Mouse (Mus musculus) midbrain, embryonic 10.5 days (tissue): ENCODE results near the gene Eif3k. TPM values are rescaled to one million over a fixed set of nuclear protein-coding genes. Genes with fewer than 3 reads are reported as not detected.

Experiments
- DNase-seq: peaks from one replicate; pipeline ENCODE4 v3.0.0-alpha.2; 2017; ENCODE audit warnings: low spot score
- H3K27ac ChIP-seq: fragments of 300-500 bp; sonication (generic); replicated peaks from 2 replicates; pipeline ENCODE4 v1.5.1; 2016; ENCODE audit warnings: mild to moderate bottlenecking
- H3K27me3 ChIP-seq: fragments of 300-500 bp; sonication (generic); 2 replicates; pipeline ENCODE4 v1.6.1; 2016; ENCODE audit warnings: low read depth, mild to moderate bottlenecking; ENCODE audit not compliant: poor library complexity, severe bottlenecking
- H3K36me3 ChIP-seq: fragments of 300-500 bp; sonication (generic); 2 replicates; pipeline ENCODE4 v1.6.1; 2016; ENCODE audit warnings: mild to moderate bottlenecking, moderate library complexity
- H3K4me1 ChIP-seq: fragments of 300-500 bp; sonication (generic); 2 replicates; pipeline ENCODE4 v1.6.1; 2016
- H3K4me3 ChIP-seq: fragments of 300-500 bp; sonication (generic); 2 replicates; pipeline ENCODE4 v1.5.1; 2016; ENCODE audit warnings: mild to moderate bottlenecking, moderate library complexity
- H3K9me3 ChIP-seq: fragments of 300-500 bp; sonication (generic); replicated peaks from 2 replicates; pipeline ENCODE4 v1.6.1; 2016; ENCODE audit warnings: mild to moderate bottlenecking
- WGBS: fragments of 180-500 bp; shearing (Covaris S2); methylation state at CpG from one replicate; pipeline ENCODE4 v1.1.7; 2016; 5-methylcytosine and 5-hydroxymethylcytosine counted together
- polyA plus RNA-seq: library from polyadenylated mRNA; unstranded; fragments of >200 nt; fragmentation: Nextera tagmentation; extraction: Ambion mirVana; gene quantifications from 2 replicates; pipeline ENCODE4 v1.2.1, GENCODE M21; 2016

The Eif3k gene
- polyA plus RNA-seq, 1 experiment from 2014 or later, result 429 TPM

- Histone ChIP-seq H3K4me1 (peaks cover 50% of the 10 kb centered on the region), H3K27ac (no peak overlapping the region), H3K4me3 (no peak overlapping the region), H3K27me3 (no peaks in the 10 kb centered on the region), H3K9me3 (no peaks in the 10 kb centered on the region), H3K36me3 (peaks cover 62% of the 10 kb centered on the region)
- DNase-seq, result no peak
- WGBS, result 85% methylated on average over 4 of the region's 4 CpGs
These were observed 40.5 kb downstream of the Eif3k start for GRCm38 (mm10) chr7:28941129-28941528.

DNA sequence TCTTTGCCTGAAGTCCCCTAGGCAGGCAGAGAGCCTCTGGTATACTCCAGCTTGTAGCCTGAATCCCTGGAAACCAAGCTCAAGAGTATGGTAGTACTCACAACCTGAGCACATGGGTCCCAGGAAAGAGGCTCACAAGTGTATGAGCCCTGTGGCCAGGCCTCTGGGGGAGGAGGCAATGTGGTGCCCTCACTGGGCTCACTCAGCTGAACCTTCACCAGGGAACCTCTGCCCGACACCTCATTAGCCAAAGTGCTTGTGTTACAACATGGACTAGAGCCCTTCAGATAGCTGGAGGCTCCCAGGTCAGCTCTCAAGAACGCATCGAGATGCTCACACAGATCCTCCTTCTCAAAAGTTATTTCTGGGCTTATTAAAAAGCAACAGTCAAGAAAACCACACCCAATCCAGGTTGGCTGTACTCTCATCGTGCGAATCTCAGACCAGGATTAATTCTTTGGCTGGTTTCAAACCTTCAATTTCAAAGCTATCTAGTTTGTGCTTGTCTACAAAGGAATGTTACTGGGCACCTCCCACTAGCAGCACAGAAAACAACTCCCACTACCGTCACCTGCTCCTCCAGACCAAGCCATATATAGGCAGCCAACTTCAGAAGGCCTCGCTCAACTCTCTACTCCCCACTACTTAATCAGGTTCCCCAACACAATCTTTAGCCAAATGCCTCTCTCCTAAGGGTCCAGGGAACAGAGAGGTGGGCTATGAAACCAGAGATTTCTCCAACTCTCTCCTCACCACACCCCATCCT, 42.1 kb downstream of the Eif3k start:
- no peak overlapping the region for H3K4me3 ChIP-seq
- H3K36me3 ChIP-seq, result peaks cover 75% of the 10 kb centered on the region
- no peaks in the 10 kb centered on the region for H3K27me3 ChIP-seq
- no peak overlapping the region for H3K27ac ChIP-seq
- no peak for DNase-seq
- WGBS, result 92% methylated on average over 7 of the region's 7 CpGs
- H3K9me3 ChIP-seq, result no peaks in the 10 kb centered on the region
- peaks cover 34% of the 10 kb centered on the region for H3K4me1 ChIP-seq

DNA sequence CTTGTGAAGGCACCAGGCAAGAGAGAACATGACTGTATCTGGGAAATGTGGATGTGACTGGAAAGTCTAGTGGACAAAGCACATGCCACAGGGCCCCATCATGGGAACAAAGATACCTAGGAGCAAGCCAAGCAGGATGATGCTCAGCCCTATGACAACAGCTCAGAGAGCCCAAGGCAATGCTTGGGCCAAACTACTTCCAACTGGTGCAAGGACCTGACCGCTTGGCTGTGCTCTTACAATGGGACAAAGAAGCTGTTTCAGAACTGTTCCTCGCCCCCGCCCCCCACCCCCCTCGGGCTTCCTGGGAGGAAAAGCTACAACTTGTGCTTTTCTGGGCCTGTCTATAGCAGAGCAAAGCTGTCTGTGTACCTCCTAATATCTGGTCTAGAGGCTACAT, 43.0 kb downstream of the Eif3k start:
- H3K27ac ChIP-seq, result 0 out of 2 replicates have a peak overlapping the region, but pooled peaks have one; percentile 23
- H3K36me3 ChIP-seq, result peaks cover 81% of the 10 kb centered on the region
- H3K27me3 ChIP-seq, result no peaks in the 10 kb centered on the region
- DNase-seq, result no peak
- WGBS, result 73% methylated on average over 4 of the region's 4 CpGs
- H3K9me3 ChIP-seq, result no peaks in the 10 kb centered on the region
- H3K4me3 ChIP-seq, result no peak overlapping the region
- peaks cover 34% of the 10 kb centered on the region for H3K4me1 ChIP-seq

GRCm38 (mm10) chr7:28936787-28937186, 44.9 kb downstream of the Eif3k start:
- H3K9me3 ChIP-seq, result no peaks in the 10 kb centered on the region
- H3K4me3 ChIP-seq, result no peak overlapping the region
- H3K36me3 ChIP-seq, result peaks cover 70% of the 10 kb centered on the region
- peaks cover 34% of the 10 kb centered on the region for H3K4me1 ChIP-seq
- WGBS, result 73% methylated on average over 4 of the region's 4 CpGs
- DNase-seq, result no peak
- no peak overlapping the region; the same call in 1 of the 2 replicates for H3K27ac ChIP-seq
- no peaks in the 10 kb centered on the region for H3K27me3 ChIP-seq

DNA sequence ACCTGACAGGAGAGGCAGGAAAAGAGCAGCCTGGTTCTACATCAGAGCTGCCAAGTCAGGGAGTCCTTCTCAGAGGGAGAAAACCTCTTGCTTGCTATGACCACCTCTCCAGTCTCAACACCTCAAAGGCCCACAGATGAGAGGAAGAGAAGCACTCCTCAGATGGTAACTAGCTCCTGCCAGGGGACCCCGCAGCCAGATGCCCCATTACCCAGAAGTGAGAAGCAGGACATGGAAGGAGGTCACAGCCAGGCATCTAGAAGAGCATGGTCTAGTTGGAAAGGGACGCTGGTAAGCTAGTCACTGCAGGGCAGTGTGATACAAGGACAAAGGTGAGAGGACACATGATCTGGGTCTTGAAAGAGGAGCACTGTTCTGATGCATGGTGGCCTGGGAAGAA, 47.8 kb downstream of the Eif3k start:
- H3K9me3 ChIP-seq, result no peaks in the 10 kb centered on the region
- H3K36me3 ChIP-seq, result peaks cover 62% of the 10 kb centered on the region
- no peak overlapping the region for H3K27ac ChIP-seq
- H3K4me1 ChIP-seq, result peaks cover 28% of the 10 kb centered on the region
- WGBS, result 96% methylated on average over 2 of the region's 2 CpGs
- DNase-seq, result no peak
- no peak overlapping the region for H3K4me3 ChIP-seq
- H3K27me3 ChIP-seq, result no peaks in the 10 kb centered on the region

DNA sequence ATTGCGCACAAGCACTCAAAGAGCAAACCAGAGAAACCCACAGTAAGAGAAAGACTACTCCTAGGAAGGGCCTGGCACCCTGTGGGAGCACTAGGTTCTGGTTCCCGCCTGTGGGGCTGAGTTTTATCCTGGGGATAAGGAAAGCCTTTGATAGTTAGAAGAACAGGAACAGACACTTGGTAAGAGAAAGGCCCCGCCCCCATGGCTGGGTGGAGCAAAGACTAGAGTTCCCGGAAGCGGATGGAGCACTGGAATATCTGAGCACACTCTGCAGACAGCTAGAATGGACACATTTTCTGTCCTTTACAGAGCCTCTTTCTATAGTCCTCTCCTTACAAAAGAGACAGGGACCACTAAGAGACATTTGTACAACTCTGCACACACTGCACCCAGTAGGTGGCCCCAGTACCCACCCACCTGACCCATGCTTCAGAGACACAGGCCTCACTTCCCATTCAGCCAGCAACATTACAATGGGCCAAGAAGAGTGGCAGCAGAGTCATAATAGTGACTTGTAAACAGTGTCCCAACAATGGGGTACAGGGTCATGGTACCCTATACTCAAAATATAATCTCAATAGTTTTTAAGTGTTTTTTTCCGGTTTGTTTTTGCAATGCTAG, 49.1 kb downstream of the Eif3k start:
- H3K36me3 ChIP-seq, result peaks cover 51% of the 10 kb centered on the region
- WGBS, result 75% methylated on average over 6 of the region's 6 CpGs
- no peak overlapping the region for H3K4me3 ChIP-seq
- no peaks in the 10 kb centered on the region for H3K27me3 ChIP-seq
- H3K4me1 ChIP-seq, result peaks cover 23% of the 10 kb centered on the region
- H3K27ac ChIP-seq, result no peak overlapping the region
- H3K9me3 ChIP-seq, result no peaks in the 10 kb centered on the region
- no peak for DNase-seq

GRCm38 (mm10) chr7:28931695-28932039, 50.0 kb downstream of the Eif3k start:
- no peak overlapping the region for H3K4me3 ChIP-seq
- 91% methylated on average over 4 of the region's 4 CpGs for WGBS
- DNase-seq, result no peak
- H3K27ac ChIP-seq, result no peak overlapping the region
- H3K4me1 ChIP-seq, result peaks cover 14% of the 10 kb centered on the region
- H3K27me3 ChIP-seq, result no peaks in the 10 kb centered on the region
- no peaks in the 10 kb centered on the region for H3K9me3 ChIP-seq
- H3K36me3 ChIP-seq, result peaks cover 51% of the 10 kb centered on the region

GRCm38 (mm10) chr7:28931032-28931694, 50.5 kb downstream of the Eif3k start:
- Histone ChIP-seq H3K36me3 (peaks cover 46% of the 10 kb centered on the region), H3K27ac (no peak overlapping the region), H3K9me3 (no peaks in the 10 kb centered on the region), H3K27me3 (no peaks in the 10 kb centered on the region), H3K4me3 (no peak overlapping the region), H3K4me1 (peaks cover 14% of the 10 kb centered on the region)
- DNase-seq, result no peak
- WGBS, result 97% methylated on average over 7 of the region's 7 CpGs

DNA sequence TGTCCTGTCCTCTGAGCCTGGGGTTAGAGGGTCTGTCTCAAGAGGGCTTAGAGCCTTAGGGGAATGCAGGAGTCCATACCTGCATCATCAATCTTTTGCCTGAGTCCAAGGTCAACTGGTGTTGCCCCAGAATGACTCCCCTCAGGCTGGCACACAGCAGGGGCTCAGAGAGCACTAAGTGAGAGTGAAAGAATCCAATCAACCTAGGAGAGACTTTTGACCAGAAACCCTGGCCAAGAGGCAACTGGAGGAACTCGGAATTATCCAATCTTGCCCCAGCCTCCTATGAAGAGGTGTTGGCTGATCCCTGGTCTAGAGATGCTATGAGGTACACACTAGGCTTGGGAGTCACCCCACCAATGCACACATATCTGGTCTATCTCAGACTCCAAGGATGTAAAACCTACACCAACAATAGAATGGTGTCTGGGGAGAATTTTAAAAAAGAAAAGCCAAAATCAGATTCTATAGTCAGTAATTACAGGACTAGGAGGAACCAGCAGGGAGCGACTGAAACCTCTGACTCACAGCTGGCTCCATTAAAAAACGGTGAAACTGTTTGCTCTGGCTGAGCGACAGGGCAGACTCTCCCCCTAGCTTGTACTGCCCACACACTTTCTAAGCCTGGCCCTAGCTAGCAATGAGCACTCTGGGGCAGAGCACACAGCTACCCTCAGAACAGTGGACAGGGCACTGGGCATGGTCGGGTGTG, 51.2 kb downstream of the Eif3k start:
- 65% methylated on average over 5 of the region's 5 CpGs for WGBS
- Histone ChIP-seq H3K27ac (no peak overlapping the region), H3K9me3 (no peaks in the 10 kb centered on the region), H3K4me1 (peaks cover 21% of the 10 kb centered on the region), H3K27me3 (no peaks in the 10 kb centered on the region), H3K4me3 (no peak overlapping the region), H3K36me3 (peaks cover 40% of the 10 kb centered on the region)
- no peak for DNase-seq

DNA sequence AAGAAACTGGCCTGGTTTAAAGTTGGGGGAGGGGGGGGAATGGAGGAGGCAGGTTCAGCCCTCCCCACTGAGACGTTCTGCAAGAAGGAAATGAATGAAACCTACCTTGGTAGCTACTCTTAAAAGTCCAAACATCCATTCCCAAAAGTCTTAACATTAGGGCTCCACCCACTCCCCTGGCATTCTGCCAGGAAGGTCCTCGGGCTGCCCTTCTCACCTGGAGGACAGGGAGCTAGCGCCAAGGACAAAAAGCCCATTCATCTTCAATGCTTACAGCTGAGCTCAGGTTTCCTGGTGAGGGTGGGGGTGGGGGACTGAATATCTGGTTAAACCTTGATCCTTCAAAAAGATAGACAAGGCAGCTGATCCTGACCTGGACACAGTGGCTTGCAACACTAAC, 52.3 kb downstream of the Eif3k start:
- WGBS, result 87% methylated on average over 3 of the region's 3 CpGs
- Histone ChIP-seq H3K4me1 (peaks cover 32% of the 10 kb centered on the region), H3K27me3 (no peaks in the 10 kb centered on the region), H3K9me3 (no peaks in the 10 kb centered on the region), H3K4me3 (no peak overlapping the region), H3K36me3 (peaks cover 39% of the 10 kb centered on the region), H3K27ac (no peak overlapping the region)
- DNase-seq, result no peak

DNA sequence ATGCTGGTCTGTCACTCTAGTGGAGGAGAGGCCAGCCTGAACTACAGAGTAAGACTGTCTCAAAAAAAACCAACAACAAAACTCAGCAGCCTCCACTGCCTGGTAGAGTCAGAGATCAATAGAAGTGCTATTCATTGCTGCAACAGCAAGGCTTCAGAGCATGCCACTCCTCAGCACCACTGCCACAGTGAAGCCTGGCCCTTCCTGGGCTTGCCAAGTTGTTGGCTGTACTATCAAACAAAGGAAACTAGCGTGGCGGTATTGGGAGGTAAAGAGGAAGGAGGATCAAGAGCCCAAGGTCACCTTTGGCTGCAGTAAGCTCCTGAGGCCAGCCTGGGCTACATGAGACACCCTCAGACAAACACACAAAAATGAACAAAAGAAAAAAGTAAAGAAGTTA, 55.5 kb downstream of the Eif3k start:
- 78% methylated on average over 2 of the region's 2 CpGs for WGBS
- Histone ChIP-seq H3K27ac (no peak overlapping the region), H3K4me1 (peaks cover 51% of the 10 kb centered on the region)

DNA sequence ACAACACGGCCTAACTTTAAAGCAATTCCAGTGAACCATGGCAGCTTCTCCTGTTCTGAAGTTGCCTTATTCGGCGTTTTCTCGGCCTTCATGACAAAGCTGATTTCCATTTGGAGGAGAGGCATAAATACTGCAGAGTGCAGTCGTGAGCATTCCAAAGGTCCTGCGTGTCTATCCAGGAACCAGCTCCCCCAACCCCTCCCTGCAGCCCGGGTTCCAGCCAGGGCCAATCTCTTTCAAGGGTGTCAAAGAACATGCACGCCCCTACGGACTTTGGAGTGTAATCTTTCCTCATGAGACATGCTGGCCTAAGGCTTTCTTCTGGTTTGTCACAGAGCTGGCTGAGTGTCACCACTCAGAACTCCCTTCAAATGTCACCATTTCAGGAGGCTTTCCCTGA, 56.3 kb downstream of the Eif3k start:
- Histone ChIP-seq H3K9me3 (no peaks in the 10 kb centered on the region), H3K4me3 (no peak overlapping the region), H3K4me1 (peaks cover 49% of the 10 kb centered on the region), H3K27ac (peak overlapping the region; percentile 60), H3K36me3 (peaks cover 48% of the 10 kb centered on the region), H3K27me3 (no peaks in the 10 kb centered on the region)
- 62% methylated on average over 9 of the region's 9 CpGs for WGBS
- DNase-seq, result no peak

More for the DNA sequence above, 55.5 kb downstream of the Eif3k start:
- peaks cover 45% of the 10 kb centered on the region for H3K36me3 ChIP-seq
- no peaks in the 10 kb centered on the region for H3K27me3 ChIP-seq
- H3K4me3 ChIP-seq, result no peak overlapping the region
- DNase-seq, result no peak
- H3K9me3 ChIP-seq, result no peaks in the 10 kb centered on the region
